Mouse (Mus musculus): ENCODE measurements at regions not wholly inside any gene's neighbourhood (a gene's known extent, or its start where the extent isn't known, plus 50 kb on each side); places are given as distances from the start of the nearest gene placed in this dataset.
"Not testable (repeated sequence)": the region's sequence is repeated elsewhere in the genome, so short reads cannot be mapped to it uniquely, and the experiment has no call there.

DNA sequence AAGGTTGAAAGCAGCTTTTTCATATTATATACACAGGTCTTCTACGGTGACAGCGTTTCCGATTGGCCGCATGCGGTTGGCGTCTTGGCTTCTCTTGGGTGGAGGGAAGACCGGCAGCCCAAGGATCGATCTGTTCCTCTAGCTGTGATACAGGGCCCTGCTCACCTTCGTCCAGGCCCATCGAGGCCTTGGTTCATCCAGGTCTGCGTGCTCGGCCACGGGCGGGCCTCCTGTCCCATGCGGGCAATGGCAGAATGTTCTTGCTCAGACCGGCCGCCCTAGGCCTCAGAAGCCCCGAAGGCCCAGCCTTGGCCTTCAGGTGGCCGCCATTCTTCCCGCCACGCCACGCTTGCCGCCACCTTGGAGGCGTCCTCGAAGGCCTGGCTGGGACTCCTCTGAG lies 194.4 kb upstream of the Ppp6c start:
- no peak for DNase-seq (ENCODE audit: low spot score)

DNA sequence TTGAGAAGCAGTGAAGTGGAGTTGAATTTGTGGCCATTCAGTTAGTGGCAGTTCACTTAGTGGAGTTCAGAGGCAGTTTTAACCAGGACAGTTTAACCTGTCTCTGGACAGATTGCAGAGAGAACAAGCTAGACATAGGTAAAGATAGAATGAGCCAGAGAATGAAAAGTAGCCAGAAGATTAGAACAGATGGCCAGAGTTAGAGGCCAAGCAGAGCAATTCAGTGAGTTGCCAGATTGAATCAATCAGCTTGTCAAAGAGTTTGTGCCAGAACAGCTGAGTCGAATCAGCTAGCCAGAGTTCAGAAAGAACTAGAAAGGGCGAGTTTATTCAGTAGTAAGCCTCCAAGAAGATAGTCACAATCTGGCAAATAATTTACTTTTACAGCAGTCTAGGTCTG lies 174.1 kb upstream of the Ppp6c start:
- no peak for DNase-seq (ENCODE audit: low spot score)

DNA sequence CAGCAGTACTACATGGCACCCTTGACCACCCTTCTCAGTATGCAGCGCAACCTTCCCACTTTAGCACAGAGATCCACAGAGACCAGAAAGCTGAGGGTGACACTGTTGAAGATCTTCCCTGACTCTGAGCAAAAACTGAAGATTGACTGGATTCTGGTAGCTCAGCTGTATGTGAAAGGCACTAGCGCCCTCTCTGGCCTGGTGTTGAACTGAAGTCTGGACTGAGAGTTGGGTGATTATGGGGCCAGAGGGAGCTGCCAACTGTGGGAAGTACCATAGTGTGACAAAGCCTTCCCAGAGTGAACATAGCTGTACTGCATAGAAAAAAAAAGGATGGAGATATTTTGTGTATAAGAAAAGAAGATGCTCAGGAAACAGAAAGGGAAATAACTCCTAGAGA lies 173.3 kb upstream of the Ppp6c start:
- DNase-seq (ENCODE audit: low spot score) = no peak

DNA sequence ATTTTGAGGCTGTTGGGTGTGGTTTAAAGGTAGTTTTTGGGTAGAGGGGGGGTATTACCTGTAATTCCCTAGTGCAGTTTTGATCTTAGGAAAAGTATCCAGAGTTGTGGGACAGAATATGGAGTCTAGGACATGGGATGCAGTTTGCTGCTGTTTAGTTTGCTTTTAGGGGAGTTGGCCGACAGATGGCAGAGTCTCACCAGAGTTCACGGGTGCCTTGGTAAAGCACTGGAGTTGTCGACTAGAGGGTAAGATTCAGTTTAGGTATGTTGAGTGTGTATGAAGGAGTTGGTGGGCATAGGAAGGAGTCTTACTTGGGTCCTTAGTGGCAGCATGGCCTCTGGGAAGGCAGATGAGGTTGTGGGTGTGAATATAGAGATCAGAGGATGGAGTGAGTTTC lies 168.4 kb upstream of the Ppp6c start:
- no peak for DNase-seq (ENCODE audit: low spot score)

DNA sequence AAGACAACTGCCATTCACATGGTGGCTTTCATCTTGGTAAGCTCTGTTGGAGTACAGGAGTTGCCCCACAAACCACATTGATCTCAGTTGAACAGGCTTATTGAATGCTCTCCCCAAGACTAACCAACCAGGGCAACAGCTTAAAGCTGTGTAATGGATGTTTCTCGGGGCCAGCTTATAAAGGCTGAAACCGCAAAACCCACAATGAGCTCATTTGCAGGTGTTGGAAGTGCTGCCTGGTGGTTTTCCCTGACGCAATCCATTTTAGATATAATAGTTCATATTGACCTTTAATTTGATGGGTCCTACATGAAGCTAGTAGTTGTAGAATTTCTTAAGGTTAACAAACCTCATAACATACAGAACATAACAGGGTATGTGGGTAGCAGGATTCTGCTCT lies 151.0 kb upstream of the Ppp6c start:
- DNase-seq (ENCODE audit: low spot score) = no peak

DNA sequence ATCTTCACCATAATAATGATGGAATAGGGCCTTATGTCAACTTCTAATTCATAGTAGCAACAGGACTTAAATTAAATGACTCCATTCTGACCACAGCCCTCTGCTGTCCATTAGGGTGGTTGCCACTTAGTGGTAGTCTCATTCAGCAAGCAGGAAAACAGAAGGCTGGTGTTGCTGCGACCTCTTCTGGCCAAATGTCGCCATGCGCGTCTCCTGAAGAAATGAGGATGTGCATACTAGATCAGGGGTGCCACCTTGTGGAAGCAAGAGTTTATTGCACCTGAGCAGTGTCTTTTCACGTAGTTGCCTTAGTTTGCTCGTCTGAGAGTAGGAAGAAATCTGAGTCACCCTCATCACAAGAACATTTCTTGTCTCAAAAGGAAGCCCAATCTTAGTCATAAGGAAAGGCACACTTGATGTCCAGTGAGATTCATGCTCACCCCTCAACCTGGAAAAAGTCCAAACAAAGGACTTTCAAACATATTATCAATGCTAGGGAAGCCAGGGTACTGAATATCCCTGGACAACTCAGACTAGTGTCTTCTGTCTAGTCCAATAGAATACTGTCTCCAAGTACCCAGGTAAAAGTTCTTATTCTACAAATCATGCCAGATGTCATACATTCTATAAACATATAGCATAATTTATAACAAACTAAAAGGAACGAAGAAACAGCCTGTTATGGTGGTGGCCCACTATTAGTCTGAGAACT lies 147.0 kb upstream of the Ppp6c start:
- peak; percentile 93 for DNase-seq (ENCODE audit: low spot score)

DNA sequence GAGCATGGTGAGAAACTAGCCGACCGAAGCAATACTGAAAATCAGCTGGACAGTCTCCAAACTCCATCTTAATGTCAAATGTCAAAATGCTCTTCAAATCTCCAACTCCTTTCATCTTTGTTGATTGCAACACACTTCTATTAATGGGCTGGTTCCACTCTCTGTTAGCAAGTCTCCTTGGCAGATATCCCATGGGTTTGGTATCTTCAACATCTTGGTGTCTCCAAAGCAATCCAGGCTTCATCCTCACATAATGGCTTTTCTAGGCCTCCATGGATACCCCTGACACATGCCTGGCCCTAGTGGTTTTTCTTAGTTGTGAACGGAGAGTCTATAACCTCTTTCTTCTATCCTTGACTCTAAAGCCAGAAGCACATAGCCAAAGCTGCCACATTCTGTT lies 118.0 kb upstream of the Ppp6c start:
- no peak for DNase-seq (ENCODE audit: low spot score)

DNA sequence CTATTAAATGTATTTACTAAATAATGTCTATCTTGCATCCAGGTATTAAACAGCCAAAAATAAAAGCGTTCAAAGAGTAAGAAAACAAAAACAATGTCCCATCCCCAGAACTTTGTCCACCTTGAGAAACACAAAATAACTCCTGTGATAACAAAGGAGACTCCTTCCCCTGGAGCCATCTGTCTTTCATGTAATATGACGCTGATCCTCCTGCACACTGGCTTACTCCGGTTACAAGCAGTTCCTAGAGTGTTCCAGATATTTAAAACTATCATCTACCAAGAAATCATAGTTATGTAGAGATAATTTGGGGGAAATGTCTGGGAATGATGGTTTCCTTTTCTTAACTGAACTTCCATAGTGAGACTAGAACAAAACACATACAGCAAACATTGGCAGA lies 114.2 kb upstream of the Ppp6c start:
- DNase-seq (ENCODE audit: low spot score) = no peak

DNA sequence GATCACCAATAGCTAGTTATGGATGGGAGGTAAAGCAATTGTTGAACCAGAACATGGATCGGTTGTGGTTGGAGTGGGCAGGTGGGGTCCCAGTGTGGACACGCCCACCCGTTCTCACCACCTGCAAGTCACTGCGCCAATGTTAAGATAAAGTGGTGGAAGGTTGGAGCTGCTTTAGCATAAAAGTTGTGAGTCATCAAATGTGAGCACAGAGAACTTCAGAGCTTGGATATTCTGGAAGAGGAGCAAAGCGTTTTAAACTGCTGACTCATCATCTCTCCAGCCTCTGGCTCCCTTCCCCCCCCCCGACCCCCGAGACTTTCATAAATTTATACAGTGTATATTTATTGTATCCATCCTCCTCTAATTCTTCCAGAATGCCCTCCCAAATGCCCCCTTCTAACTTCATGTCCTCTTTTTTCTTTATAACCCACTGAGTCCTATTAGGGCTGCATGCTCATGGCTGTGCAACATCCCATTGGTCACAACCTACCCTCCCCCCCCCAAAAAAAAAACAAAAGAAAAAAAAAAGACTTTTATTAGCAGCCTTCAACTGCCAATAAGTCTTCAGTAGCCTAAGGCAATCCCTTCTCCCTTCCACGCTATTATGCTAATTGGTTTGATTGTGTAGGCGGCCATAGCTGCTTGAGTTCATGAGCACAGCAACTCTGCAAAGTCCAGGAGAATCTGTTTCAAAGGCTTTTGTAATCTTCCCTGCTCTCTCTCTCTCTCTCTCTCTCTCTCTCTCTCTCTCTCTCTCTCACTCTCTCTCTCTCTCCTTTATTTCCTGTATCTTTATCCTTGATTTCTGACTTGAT lies 112.8 kb upstream of the Ppp6c start:
- DNase-seq (ENCODE audit: low spot score) = no peak

DNA sequence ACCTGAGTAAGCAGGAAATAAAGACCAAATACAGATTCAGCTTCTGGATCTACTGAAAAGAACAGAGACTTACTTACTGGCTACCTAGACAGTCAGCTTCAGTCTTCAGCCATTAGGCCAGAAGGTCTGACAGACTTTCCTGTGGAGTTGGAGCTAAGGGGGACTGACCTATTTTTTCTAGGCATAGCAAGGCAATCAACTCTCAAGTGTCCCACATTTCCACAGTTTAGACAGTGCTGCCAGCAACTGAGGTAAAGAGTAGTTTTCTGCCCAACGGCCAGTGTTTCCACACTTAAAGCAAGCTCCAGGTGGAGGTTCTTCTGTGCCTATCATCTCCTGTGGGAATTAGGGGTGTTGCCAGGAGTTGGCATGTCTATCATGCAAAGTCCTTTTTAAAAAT lies 111.3 kb upstream of the Ppp6c start:
- DNase-seq (ENCODE audit: low spot score) = no peak

DNA sequence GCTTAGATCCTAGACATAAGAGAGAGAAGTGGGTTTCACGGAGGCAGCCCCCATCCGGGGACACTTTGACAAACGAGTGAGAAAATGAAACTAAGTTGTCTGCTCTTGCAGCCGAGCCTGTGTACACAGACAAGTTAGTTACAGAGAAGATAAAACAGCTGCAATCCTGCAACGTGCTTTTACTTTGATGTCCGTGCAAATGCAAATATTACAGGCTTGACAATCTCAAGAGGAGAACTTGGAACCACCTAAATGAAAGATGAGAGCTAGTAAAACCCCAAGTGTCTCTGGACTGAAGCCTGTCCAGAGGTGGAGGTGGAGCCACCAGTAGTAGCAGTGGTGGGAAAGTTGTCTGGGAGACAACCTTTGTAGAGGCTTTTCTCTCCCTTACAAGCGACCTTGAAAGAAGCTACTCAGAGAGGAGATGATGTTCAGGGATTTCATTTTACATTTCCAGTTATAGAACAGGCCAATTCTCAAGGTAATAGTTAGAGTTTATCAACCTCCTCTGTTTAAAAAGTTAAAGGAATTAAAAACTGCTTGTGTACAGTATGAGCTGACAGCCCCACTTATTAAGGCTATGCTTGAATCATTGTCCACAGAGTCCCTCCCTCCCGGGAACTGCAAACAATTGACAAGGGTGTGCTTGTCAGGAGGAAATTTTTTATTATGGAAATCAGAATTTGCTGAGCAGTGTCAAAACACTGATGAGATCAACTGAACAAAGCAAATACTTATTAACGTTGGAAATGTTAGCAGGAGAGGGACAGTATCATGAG lies 99.7 kb upstream of the Ppp6c start:
- DNase-seq (ENCODE audit: low spot score) = no peak

DNA sequence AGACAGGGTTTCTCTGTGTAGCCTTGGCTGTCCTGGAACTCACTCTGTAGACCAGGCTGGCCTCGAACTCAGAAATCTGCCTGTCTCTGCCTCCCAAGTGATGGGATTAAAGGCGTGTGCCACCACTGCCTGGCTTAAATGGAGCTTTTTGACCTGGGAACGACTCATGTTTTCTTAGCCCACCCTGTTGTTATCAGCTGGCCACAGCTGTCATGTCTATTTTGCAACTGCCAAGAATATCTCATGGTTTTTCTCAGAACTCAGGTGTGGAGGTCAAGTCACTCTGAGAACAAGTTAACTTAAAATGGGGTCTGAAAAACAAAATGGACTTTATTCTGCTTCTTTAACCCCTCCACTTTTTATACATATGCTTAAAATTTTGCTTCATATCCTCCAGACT lies 98.9 kb upstream of the Ppp6c start:
- not testable (repeated sequence) for DNase-seq (ENCODE audit: low spot score)

DNA sequence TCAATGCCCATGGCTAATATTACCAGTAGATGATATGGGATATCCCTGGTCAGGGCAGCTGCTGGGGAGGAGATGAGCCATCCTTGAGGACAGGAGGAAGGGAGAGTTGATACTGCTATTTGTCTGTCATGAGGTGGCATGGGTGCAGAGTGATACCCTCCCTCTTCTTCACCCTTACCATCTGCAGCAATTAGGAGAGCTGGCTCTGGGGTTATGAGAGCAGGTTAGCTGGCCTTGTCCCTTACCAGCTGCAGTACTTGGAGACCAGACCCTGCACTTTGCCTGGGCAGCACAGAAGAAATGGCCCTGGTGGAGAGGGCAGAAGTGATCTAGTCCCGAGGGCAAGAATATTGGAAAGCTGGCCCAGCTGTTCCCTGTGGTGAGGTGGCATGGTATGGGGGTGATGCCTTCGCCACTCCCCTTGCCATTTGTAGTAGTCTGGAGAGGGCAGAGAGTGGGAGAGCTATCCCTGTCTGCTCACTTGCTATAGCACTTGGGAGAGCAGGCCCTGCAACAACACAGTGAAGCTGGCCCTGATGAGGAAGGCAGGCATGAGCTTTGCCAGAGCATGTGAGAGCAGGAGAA lies 73.6 kb upstream of the Ppp6c start:
- no peak for DNase-seq (ENCODE audit: low spot score)

DNA sequence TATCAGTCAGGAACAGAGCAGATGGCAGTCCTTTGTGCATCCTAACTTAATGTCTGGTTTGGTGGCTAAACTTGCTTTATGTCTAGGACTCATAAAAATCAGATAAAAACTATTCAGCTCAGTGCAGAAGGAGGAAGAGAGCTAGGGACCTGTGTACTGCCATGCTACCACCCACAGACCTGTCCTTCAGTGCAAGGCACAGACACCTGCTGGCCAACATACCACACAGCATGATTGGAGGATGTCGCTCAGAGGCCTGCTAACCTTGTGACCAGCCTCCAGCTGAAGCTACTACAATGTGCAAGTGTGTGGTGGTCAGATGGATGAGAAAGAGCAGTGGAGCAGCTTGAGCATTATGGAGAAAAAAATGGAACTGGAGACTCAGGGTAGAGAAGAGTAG lies 73.0 kb upstream of the Ppp6c start:
- no peak for DNase-seq (ENCODE audit: low spot score)

DNA sequence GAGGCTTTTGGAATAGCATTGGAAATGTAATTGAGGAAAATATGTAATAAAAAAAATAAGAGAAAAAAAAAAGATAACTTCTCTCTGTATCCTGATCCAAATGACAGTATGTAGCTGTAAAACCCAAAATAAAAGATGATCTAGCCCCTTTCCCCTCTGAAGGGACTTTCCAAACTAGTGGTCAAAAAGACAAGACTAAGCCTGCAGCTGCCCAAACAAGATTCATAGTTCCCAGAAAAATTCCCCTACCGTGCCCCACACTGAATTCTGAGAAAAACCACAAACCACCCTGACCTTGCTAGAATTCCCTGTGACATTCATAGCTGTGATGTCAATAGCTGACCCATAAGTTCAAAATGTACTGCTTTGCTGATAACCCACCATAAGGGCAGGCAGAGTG lies 69.2 kb upstream of the Ppp6c start:
- no peak for DNase-seq (ENCODE audit: low spot score)

DNA sequence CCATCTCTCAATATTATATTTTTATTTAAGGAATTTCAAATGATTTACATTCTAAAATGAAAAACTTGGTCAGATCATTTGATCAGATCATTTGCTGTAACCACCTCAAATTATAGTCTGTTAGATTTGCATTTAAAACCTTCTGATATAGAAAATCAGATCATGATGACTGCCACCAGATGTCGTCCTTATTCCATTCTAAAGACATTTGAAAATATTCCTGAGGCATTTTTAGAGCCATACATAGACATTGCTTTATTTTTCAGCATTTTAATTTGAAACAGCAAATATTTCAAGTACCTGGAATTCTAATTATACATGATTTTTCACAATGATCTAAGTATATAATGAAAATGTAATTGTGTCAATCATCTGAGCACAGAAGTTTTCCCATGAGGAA lies 52.0 kb upstream of the Ppp6c start:
- DNase-seq (ENCODE audit: low spot score) = no peak
